Mouse (Mus musculus): ENCODE measurements at regions not wholly inside any gene's neighbourhood (a gene's known extent, or its start where the extent isn't known, plus 50 kb on each side); places are given as distances from the start of the nearest gene placed in this dataset.

GRCm38 (mm10) chr3:143054858-143055257 lies 173.1 kb upstream of the Pkn2 start:
- no peak overlapping the region for H3K9ac ChIP-seq (ENCODE audit: control insufficient read depth, low read depth, low read length, poor library complexity, severe bottlenecking)
- no peak overlapping the region for H3K27ac ChIP-seq (ENCODE audit: control insufficient read depth, low read depth, low read length)
- H3K4me3 ChIP-seq (ENCODE audit: control insufficient read depth in 1 of 2, insufficient read depth in 1 of 2, low read depth in 2 of 2, low read length in 2 of 2) = no peak overlapping the region
- H3K36me3 ChIP-seq (ENCODE audit: control insufficient read depth in 1 of 2, insufficient read depth in 2 of 2, low read length in 2 of 2) = no peaks in the 10 kb centered on the region
- TF ChIP-seq BHLHE40 (IDR thresholded peaks at IDR 0.05; ENCODE audit: borderline replicate concordance, low read depth, low read length) = no peak
- TF ChIP-seq ETS1 (IDR thresholded peaks at IDR 0.05; ENCODE audit: low read depth, low read length) = no peak
- no peak for TF ChIP-seq SMC3 (IDR thresholded peaks at IDR 0.05; ENCODE audit: low read depth, low read length)
- TF ChIP-seq ZMIZ1 (IDR thresholded peaks at IDR 0.05; ENCODE audit: low read depth, low read length) = no peak
- no peak for TF ChIP-seq TCF12 (IDR thresholded peaks at IDR 0.05; ENCODE audit: low read depth, low read length)
- TF ChIP-seq MEF2A (IDR thresholded peaks at IDR 0.05; ENCODE audit: extremely low read depth, insufficient replicate concordance, low read depth, low read length, poor library complexity, severe bottlenecking) = no peak
- no peak for TF ChIP-seq EP300 (IDR thresholded peaks at IDR 0.05; ENCODE audit: low read depth in 1 of 2, low read length in 2 of 2)
- TF ChIP-seq POLR2AphosphoS2 (IDR thresholded peaks at IDR 0.05; ENCODE audit: low read length) = no peak
- no peak for TF ChIP-seq CTCF (IDR thresholded peaks at IDR 0.05 in 2 of 3, conservative IDR thresholded peaks at IDR 0.05 in 1 of 3; ENCODE audit: control insufficient read depth in 1 of 3, insufficient read depth in 1 of 3, low read depth in 2 of 3, low read length in 3 of 3, poor library complexity in 1 of 3, severe bottlenecking in 1 of 3)
- no peak for TF ChIP-seq MYC (IDR thresholded peaks at IDR 0.05; ENCODE audit: low read depth, low read length)
- no peak for TF ChIP-seq ZC3H11A (IDR thresholded peaks at IDR 0.05; ENCODE audit: low read depth, low read length)
- no peak for TF ChIP-seq RCOR1 (IDR thresholded peaks at IDR 0.05; ENCODE audit: low read depth, low read length)
- TF ChIP-seq MYB (IDR thresholded peaks at IDR 0.05; ENCODE audit: low read depth, low read length) = no peak
- TF ChIP-seq MXI1 (IDR thresholded peaks at IDR 0.05; ENCODE audit: low read depth, low read length) = no peak
- no peak for TF ChIP-seq ZKSCAN1 (IDR thresholded peaks at IDR 0.05; ENCODE audit: low read depth, low read length)
- no peak for TF ChIP-seq GATA1 (IDR thresholded peaks at IDR 0.05; ENCODE audit: low read depth, low read length)
- TF ChIP-seq TBP (IDR thresholded peaks at IDR 0.05; ENCODE audit: low read depth, low read length) = no peak
- H3K27me3 ChIP-seq (ENCODE audit: control insufficient read depth in 1 of 2, insufficient read depth in 2 of 2, low read length in 2 of 2) = no peaks in the 10 kb centered on the region
- no peak for DNase-seq (ENCODE audit: low read depth, low spot score)
- no peaks in the 10 kb centered on the region for H3K4me1 ChIP-seq (ENCODE audit: control insufficient read depth in 1 of 2, insufficient read depth in 2 of 2, low read length in 2 of 2)
- H3K79me2 ChIP-seq (ENCODE audit: control insufficient read depth, insufficient read depth, low read length, poor library complexity) = no peaks in the 10 kb centered on the region
- no peaks in the 10 kb centered on the region for H3K9me3 ChIP-seq (replicated peaks; ENCODE audit: insufficient read depth, low read length)

- Histone ChIP-seq H3K27ac (ENCODE audit: control insufficient read depth, low read depth, low read length) (no peak overlapping the region), H3K27me3 (ENCODE audit: control insufficient read depth in 1 of 2, insufficient read depth in 2 of 2, low read length in 2 of 2) (no peaks in the 10 kb centered on the region; a peak in 1 of 4 replicates), H3K36me3 (ENCODE audit: control insufficient read depth in 1 of 2, insufficient read depth in 2 of 2, low read length in 2 of 2) (no peaks in the 10 kb centered on the region), H3K9ac (ENCODE audit: control insufficient read depth, low read depth, low read length, poor library complexity, severe bottlenecking) (no peak overlapping the region), H3K4me1 (ENCODE audit: control insufficient read depth in 1 of 2, insufficient read depth in 2 of 2, low read length in 2 of 2) (no peaks in the 10 kb centered on the region), H3K79me2 (ENCODE audit: control insufficient read depth, insufficient read depth, low read length, poor library complexity) (no peaks in the 10 kb centered on the region), H3K4me3 (ENCODE audit: control insufficient read depth in 1 of 2, insufficient read depth in 1 of 2, low read depth in 2 of 2, low read length in 2 of 2) (no peak overlapping the region), H3K9me3 (replicated peaks; ENCODE audit: insufficient read depth, low read length) (no peaks in the 10 kb centered on the region)
- no peak for DNase-seq (ENCODE audit: low read depth, low spot score)
- TF ChIP-seq MYC (IDR thresholded peaks at IDR 0.05; ENCODE audit: low read depth, low read length) (no peak), SIN3A (IDR thresholded peaks at IDR 0.05; ENCODE audit: low read length) (no peak), CHD2 (IDR thresholded peaks at IDR 0.05; ENCODE audit: low read length) (no peak), ETS1 (IDR thresholded peaks at IDR 0.05; ENCODE audit: low read depth, low read length) (no peak), EP300 (IDR thresholded peaks at IDR 0.05; ENCODE audit: low read depth in 1 of 2, low read length in 2 of 2) (no peak), TAL1 (IDR thresholded peaks at IDR 0.05; ENCODE audit: low read length) (no peak), MAFK (IDR thresholded peaks at IDR 0.05; ENCODE audit: borderline replicate concordance, low read depth, low read length) (no peak)
Observed at GRCm38 (mm10) chr3:143053286-143053993, 171.6 kb upstream of the Pkn2 start.
